Mouse (Mus musculus) retina, postnatal 1 day (tissue): ENCODE measurements around the gene Kcna2.
A peak's percentile ranks its signal among the peaks of the same experiment; 100 is the strongest.

Source experiments
- DNase-seq: peaks from one replicate; pipeline ENCODE4 v3.0.0-alpha.2; 2012

Kcna2 gene

DNA sequence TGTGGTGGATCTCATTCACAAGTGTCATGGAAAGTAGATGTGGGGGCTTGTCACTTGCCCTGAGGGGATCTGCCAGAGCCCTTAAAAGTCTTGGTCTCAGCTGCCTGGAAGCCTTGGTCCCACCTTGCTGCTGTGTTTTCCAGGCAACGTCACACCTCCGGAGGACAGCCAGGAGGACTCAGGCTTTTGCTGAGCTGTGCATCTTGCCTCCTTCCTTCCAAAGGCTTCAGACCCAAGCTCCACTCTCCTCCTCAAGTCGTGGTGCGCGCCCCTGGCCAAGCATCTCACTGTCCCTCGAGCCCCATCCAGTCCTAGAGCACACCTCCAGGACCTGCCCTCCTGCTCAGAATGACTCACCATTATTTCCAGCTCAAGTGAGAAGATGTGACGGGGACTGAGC, 2.1 kb downstream of the Kcna2 start:
- no peak for DNase-seq

DNA sequence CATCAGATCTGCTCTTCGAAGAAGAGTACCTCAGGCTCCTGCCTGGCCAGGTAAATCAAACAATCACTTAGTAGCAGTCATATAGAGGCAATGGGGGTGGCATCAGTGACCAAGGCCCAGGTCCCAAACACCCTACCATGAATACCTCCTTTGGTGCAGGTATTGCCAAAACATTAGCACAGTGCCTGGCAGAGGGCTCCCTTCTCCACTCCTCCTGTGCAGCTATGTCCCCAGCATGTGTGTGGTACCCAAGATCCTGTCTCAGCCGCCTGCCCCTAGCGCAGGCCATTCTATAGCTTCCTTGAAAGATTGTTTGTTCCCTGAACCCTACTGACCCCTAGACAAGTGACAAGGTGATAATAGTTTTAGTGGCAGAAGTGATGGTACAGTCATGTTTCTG, 2.5 kb downstream of the Kcna2 start:
- DNase-seq, result no peak

- no peak for DNase-seq
These were observed 5.0 kb downstream of the Kcna2 start for GRCm38 (mm10) chr3:107105986-107106385.

DNA sequence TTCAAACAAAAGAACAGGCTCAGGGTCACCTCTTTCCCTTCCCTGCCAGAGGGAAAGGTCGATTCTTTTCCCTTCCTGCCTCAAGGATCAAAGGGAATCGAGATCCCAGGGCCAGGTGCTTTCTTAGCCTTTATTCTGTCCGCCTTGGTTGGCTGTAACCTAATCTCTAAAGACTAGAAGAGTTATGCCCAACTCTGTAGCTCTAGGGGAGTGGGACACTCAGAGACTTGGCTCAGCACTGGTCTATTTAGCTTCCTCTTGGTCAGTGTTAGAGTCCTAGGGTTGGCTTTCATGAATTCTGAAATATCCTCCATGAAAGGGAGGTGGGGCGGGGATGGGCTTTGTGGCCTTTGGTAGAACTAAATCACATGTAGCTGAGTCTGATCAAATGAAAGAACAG, 11.6 kb downstream of the Kcna2 start:
- DNase-seq, result no peak

GRCm38 (mm10) chr3:107112932-107113659, 12.2 kb downstream of the Kcna2 start:
- peak; percentile 79 for DNase-seq

DNA sequence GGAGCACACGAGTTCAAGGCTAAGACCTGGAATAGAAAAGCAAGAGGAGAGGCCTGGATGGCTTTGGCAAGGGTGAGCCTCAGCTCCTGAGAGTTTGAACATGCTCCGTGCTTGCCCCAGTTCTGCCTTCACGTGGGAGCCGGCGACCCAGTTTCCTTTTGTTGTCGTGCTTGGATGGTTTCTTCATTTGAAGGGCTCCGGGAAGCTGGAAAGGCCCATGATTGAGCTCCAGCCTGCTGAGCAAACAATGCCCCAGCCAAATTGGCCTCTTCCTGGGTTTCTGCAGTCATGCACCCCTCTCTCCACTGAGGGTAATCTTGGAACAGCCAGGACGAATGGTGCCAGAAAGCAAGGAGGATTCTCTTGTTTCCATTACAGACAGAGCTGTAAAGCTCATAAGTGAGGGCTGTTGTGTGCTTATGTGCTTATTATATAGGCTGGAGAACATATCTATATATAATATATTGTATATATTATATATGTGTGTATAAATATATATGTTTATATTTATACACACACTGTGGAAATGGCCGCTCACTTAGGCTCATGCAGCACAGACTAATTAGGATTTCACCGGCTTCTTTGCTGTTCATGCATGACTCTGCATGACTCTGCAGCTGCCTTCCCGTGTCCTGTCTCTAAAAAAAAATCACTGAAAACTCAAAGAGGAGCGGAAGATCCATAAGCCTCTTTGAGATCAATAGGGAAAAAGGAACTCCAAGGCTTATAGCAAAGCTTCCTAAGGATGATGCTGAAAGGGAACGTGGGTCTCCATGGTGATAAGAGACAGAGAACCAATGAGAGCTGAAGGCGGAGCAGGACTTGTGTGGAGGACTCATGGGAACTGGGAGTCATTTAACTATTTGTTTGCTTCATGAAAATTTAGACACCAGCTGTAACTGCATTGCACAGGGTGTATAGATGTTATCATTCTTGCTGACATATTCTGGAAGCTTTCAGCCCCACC, 13.1 kb downstream of the Kcna2 start:
- DNase-seq, result peak; percentile 90

- DNase-seq, result no peak
These were observed 14.0 kb downstream of the Kcna2 start for GRCm38 (mm10) chr3:107114941-107115340.

GRCm38 (mm10) chr3:107115746-107116145, 14.8 kb downstream of the Kcna2 start:
- DNase-seq, result no peak

GRCm38 (mm10) chr3:107119864-107120564, 19.1 kb downstream of the Kcna2 start:
- no peak for DNase-seq

- DNase-seq, result no peak
These were observed 21.4 kb downstream of the Kcna2 start for GRCm38 (mm10) chr3:107122306-107122705.

- DNase-seq, result no peak
These were observed 26.7 kb downstream of the Kcna2 start for GRCm38 (mm10) chr3:107127667-107128066.

DNA sequence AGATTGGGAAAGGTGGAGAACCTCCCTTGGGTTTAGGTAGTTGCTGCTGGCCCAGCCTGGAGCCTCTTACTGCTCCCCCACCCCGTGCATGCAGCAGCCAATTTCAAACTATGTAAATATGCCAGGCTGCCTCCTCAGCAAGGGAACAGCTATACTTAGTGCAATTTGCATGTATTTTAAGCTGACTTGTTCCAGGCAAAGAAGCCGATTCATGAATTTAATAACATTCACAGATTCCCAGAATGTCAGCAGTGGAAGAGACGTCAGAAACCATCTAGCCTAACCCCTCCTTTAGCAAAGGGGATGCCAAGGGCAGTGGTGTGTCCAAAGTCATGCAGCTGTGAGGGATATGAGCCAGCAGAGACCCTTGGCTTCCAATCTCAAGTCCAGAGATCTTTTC, 27.5 kb downstream of the Kcna2 start:
- no peak for DNase-seq

DNA sequence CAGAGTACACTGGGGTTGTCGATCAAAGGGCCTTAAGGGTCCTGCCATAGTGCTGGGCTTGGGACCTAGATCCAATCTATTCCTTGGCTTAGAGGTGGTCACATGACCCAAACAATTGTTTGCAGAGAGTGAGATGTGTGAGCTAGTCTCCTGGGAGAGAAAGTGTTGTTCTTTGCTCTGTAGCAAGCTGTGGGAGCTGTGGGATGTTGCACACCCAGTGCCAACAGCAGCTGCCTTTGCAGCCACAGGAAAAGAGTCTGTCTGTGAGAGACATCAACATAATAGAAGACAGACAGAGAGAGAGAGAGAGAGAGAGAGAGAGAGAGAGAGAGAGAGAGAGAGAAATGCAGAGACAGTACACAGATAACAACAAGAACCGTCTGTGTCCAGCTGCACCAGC, 28.3 kb downstream of the Kcna2 start:
- no peak for DNase-seq

DNA sequence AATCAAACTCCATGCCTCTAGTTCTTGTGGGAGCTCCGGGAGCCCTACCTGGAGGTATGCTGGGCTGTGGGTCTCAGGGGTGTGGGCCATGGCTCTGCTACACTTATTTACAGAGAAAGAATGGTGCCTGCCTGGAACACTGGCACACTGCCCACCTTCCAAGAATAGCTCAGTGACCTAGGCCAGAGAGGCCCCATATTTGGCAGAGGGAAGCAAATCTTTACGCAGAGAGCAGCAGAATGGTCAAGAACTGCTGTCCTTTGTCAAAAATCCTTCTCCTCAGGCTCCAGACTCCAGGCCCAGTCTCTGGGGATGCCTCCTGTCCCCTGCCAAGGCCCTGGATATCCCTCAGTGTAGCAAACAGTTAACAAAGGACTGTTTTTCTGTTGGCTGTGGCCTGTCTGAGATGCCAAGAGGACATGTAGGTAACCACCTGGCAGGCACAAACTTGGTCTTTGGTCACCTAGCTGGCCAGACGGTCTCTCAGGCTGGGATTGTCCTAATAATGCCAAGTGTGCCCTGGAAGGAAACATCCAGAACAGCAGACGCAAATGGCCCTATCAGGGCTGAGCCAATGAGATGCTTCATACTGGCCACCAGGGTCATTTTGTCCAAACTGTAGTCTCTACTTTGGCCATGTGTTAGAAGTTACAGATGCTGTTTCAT, 29.8 kb downstream of the Kcna2 start:
- DNase-seq, result no peak

DNA sequence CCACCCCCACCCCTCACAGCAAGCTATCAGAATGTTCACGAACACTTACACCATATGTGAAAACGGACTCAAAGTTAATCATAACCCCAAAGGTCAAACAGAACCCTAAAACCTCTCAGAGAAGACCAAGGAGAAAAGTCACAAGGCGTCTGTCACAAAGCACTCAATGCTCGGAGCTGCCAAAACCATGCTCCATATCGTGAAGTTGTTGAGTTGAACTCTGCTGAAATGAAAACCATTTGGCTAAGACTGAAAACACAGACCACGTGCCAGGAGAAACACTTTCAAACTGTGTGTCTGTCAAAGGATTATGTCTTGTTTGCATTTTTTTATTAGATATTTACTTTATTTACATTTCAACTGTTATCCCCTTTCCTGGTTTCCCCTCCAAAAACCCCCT, 30.9 kb downstream of the Kcna2 start:
- DNase-seq, result no peak

- no peak for DNase-seq
These were observed 31.7 kb downstream of the Kcna2 start for GRCm38 (mm10) chr3:107132651-107133050.

DNA sequence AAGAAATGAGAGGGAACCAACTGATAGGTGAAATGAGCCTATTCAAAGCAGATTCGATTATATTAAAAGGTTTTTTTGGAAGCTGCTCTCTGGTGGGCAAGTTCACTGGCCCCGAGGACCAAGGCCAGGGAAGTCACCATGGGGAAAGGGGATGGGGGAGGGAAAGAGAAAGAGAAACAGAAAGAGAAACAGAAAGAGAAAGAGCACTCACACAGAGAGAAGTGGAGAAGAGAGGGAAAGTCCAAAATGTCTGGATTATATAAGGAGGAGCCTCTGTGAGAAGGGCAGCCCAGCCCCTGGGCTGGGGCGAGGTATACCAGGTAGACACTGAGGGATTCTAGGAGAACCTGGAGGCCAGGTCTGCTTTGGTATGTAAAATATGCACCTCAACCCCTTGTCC, 33.5 kb downstream of the Kcna2 start:
- DNase-seq, result no peak

- DNase-seq, result peak; percentile 59
These were observed 46.2 kb downstream of the Kcna2 start for GRCm38 (mm10) chr3:107147126-107147525.

DNA sequence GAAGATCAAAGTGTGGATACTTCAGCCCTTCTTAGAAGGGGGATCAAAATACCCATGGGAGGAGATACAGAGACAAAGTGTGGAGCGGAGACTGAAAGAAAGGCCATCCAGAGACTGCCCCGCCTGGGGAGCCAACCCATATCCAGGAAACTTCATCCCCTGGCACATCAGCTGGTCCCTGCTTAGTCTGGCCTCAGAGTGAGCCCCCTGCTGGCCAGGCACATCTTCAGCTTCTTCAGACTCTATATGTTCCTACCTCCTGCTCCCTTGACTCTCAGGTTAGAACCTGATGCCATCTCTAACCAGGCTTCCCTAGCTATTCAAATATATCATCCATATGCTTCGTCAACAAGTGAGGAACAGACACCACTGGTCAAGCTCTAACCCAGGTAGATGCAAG, 48.1 kb downstream of the Kcna2 start:
- DNase-seq, result peak; percentile 36

GRCm38 (mm10) chr3:107150469-107150868, 49.5 kb downstream of the Kcna2 start:
- DNase-seq, result peak; percentile 88

GRCm38 (mm10) chr3:107150872-107151540, 50.1 kb downstream of the Kcna2 start:
- peak; percentile 91 for DNase-seq
